Mouse (Mus musculus) left cerebral cortex, postnatal 10 days (tissue): Measurements from ENCODE around the gene Glipr1l3. TPM values are rescaled to one million over a fixed set of nuclear protein-coding genes. Genes with fewer than 3 reads are reported as not detected.
"Not testable (repeated sequence)": the region's sequence is repeated elsewhere in the genome, so short reads cannot be mapped to it uniquely, and the experiment has no call there.

Source experiments
- DNase-seq, 2 experiments: peaks; one replicate each; pipeline ENCODE4 v3.0.0; 2021 to 2022; ENCODE audit warnings: low spot score in 2 of 2, mixed read lengths in 1 of 2; ENCODE audit errors: extremely low spot score in 1 of 2
- intact Hi-C: fragments of 180-260 bp; cut with DNase I; formaldehyde crosslinking; loops from one replicate; pipeline ENCODE4 v1.15.1; 2025
- total RNA-seq, 2 experiments: library from RNA; stranded (reverse); gene quantifications; 2 replicates each; pipeline ENCODE4 v1.2.3; 2021

The Glipr1l3 gene
- total RNA-seq = not detected

DNA sequence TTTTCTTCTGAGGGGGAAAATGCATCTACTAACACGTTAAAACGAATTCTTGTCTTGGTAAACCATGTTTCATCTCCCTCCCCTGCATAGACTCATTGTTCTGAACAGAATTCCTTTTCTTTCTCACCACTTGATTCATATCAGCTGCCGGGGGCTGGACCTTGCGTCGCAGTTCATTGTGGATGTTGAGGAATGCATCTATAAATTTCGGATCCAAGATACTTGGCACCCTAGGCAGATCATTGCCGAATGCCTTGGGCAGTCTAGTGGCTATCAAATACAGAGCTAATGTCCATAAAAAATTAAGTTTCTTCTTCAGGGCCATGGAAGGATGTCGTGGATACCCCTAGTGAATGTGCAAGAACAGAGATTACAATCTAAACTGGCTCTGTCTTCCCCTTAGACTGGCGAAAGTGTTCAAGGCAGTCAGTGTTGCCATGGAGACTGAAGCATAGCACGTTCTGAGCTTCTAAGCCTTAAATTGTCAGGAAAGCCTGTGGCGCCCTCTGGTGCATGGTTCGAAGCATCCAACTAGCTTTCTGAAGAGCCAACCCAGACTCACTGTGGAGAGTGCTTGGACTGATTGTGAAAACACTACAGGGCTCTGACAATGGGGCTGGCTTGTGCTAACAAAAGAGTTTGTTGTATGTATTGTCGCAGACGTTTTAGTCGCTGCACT, at the start of gene Glipr1l3:
TSS of gene Glipr1l3 (minus strand) at position 446 of the 679 bp plus-strand sequence.
- peak; percentile 88 to 93 for DNase-seq
- intact Hi-C loops = loop anchor here (5.0 kb wide), 2 partner anchors 98 to 178 kb away; partner anchors contain the start of gene Glipr1l1

DNA sequence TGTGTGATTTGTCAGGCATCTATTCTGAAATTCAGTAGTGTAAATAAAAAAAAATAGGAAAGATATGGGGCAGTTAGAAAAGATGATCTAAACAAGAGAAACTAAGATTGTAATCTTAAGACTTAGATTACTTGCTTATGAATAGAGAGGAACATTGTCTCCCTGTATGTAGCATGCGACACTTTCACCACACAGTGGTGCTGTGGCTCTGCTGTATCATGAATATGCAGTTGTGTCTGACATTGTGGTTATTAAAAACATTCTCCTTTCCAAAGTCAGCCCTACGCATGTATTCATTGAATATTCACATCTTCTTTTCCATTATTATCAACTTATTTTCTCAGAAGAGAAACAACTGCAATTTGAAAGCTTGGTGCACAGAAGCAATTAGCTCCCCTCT, 43.3 kb upstream of the Glipr1l3 start:
- intact Hi-C loops = loop anchor here (2.0 kb wide), 1 partner anchor 595 kb away; no protein-coding TSS in a partner anchor
- DNase-seq = peak; percentile 36 to 39

DNA sequence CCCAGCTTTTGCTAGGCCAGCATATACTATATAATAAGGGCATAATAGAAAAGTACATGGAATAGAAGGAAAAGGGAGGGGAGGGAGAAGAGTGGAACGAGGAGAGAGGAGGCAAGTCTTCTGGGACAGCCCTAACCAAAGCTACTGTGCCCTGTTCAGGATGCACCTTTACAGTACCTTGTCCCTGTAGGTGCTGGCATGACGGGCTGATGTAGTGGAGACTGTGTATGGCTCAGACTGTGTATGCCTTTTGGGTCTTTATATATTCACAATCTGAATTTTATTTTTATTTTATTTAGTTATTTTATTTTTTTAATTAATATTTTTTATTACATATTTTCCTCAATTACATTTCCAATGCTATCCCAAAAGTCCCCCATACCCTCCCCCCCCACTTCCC, 33.8 kb upstream of the Glipr1l3 start:
- DNase-seq, intact Hi-C loops: not testable (repeated sequence)

DNA sequence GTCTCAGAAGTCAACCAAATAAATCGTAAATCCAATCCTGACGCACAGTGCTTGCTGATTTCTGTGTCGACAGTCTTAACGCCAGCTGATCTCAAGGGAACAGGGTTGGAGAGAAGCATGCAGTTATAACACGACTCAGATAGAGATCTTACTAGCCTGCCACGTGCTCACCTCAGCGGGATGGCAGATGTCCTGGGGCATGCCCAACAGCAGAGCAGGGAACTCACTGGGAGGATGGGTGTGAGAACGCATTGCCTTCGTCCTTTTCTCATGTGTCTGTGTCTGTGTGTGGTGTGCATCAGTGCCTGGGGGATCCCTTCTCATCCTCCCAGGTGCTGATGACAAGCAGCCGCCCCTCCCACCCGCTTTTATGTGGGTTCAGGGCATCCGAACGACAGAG, 16.9 kb upstream of the Glipr1l3 start:
- DNase-seq, intact Hi-C loops: not testable (repeated sequence)

DNA sequence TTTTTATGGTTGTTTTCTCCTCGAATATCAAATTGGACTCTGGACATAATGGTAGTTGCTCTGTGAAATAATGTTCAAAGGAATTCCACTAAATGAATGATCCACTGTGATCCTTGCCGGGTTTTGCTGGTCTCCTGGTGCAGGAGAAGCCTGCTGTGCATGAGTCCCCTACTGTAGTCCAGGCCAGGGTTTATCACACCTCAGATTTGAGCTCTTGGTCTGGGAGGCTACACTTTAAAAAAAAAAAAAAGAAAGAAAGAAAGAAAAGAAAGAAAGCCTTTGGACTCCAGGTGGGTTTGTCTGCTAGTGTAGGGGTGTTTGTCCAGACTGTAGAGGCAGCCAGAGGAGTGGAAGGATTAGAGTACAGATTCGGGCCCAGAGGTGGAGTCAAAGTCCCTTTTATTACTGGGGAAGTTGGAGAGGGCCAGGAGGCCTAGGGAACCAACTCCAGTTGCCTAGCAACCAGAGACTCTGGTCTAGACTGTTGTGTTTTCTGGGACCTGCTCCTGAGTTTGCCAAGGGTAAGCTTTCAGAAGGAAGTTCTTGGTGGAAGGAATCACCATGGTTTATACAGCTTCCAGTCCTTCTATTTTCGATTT, 3.1 kb upstream of the Glipr1l3 start, which contains the start of gene Caps2:
TSS of gene Caps2 (plus strand) at position 454 of the 599 bp plus-strand sequence.
- DNase-seq = peak; percentile 13 to 20
- intact Hi-C loops = loop anchor here (5.0 kb wide), 2 partner anchors 101 to 181 kb away; partner anchors contain the start of gene Glipr1l1

DNA sequence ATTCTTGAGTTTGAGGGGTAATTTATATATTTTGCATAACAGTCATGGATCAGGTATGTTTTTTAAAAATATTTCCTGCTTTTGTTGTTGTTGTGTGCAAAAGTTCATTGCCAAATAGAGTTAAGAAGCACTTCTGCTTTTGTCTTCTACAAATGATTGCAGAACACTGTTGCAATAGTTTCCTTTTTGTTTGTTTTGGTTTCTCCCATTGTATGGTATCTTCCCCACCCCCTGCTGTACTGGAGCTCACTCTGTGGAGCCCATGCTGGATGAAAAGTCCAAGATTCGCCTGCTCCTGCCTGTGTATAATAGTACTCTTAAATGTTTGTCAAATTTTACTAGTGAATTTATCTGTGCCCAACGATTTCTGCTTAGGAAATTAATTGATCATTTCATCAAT, 20.3 kb downstream of the Glipr1l3 start:
- intact Hi-C loops = no loop called here
- no peak for DNase-seq

DNA sequence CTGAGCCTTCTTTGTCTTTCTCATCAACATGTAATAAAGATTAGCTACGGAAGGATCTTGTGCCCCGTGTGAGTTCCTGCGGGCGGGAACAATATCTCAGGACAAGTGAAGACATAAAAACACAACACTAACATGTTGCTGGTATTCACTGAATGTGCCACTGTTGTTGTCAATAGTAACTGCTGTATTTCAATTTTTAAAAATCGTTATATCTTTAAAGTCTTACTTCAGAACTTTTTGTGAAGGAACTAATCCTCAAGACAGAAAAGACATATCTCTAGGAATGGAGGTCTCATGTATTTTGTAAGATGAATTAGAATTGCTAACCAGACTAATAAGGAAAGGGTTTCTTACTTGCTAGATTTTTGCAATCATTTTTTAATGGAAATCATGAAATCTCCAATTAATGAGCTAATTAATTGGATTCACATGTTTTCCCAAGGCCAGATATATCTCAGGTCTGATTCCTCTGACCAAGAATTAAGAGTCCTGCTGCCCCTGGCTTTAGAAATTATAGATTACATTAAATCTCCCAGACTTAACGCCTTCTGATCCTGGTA, 21.2 kb downstream of the Glipr1l3 start:
- DNase-seq = no peak
- intact Hi-C loops = no loop called here

DNA sequence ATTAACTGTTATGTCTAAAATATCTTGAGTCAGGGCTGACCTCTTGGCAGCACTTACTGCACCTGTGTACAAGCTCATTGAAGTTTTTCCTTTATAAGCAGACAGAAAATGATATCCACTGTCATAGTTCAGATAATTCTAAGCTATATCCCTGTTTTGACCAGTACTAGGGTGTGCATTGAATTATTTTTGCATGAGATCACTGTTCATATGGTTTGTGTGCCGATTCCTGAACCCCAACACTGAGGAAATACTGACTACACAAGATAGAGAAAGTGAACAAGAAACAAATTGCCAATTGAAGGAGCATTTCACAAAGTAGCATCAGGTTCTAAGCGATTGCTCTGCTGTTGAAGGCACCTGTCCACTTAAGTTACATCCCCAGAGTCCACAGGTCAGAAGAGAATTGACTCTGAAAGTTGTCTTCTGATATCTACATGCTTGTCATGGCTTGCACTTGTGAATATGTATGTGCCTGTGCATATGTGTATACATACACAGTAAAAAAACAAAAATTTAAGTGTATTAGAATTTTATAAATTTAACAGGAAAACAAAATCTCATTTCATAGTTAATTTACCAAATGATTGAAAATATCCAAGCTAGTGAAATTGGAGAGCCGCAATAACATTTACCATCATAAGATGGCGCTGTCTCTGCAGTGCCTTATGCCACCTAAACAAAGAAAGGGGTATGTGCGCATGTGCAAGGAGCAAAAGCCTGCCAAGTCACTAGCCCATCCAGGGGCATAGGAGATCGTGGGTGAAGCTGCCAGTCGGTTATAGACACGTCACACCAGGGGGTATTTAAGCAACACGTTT, 21.9 kb downstream of the Glipr1l3 start:
- intact Hi-C loops = no loop called here
- DNase-seq = peak; percentile 20 to 45

DNA sequence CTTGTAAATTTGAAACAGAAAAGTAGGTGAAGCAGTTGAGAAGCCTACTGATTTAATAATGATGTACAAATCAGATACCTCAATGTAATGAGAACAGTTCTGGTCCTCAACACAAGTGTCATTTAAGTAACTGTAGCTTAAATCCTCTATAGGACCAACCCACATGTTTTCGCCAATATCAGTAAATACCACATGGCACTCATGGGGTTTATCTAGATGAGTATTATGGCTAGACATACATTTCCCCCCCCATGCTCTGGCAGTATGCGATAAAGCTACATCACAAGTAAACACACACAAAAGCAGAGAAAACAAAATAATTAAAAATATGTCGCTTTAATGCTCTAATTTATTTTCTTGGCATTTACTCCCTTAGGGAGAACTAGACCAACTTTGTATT, 27.9 kb downstream of the Glipr1l3 start:
- intact Hi-C loops = no loop called here
- DNase-seq = no peak

DNA sequence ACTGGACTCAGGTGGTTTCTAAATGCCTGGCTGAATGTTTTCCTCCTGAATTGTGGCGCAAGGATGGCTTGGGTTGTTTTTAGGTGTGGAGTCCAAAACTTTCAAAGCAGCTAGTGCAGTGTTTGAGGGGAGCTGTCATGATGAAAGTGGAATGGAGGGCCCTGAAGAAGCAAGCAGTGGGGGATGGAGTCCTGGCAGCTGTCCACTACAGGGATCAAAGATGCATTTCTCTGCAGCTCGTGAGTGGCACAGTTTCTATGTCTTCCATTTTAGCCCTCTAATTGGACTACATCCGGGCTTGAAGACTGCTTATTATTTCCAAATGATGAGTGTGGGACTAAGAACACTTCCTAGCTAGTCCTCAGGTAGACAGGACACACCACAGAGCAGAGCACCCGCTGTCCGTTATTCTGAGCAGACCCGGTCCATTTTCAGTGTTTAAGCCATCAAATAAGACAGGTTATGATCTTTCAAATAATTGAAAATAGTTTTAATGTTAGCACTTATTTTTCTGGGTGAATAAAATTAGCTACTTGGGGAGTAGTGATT, 32.4 kb downstream of the Glipr1l3 start:
- intact Hi-C loops, DNase-seq: not testable (repeated sequence)

DNA sequence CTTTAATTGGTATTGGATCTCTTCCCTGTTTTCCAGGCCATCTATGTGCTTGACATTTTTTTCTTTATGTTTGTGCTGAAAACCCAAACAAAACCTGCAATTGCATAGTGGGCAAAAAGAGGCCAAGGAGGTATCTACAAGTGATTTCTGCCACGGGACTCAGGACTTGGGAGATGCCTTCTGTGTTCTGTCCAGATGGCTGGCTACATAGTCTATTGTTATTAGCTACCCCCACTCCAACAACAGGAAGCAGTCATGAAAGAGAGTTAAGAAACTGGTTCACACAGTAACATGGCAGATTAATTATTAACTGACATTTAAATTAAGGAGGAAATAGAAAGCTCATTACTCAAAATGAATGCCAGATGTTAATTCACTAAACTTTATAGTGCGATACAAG, 35.0 kb downstream of the Glipr1l3 start:
- intact Hi-C loops = not testable (repeated sequence)

DNA sequence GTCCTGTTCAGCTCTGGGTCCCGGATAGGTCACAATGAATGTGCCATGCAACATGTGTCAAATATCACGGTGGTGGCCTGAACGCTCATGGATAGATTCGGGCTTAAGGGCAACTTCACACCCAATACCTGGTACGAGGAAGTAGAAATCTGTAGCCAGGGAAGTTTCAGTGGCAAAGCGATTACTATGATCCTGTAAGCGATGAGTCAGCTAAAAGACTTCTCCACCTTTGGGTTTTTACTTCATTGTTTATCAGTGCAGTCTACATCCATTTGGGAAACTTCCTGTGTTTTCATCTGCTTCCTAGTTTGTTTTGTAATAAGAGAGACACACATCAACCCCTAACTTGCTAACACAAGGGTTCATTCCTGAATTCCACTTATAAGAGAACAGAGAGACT, 49.7 kb downstream of the Glipr1l3 start:
- no peak for DNase-seq
- intact Hi-C loops = no loop called here

More for the DNA sequence above, 35.0 kb downstream of the Glipr1l3 start:
- DNase-seq = not testable (repeated sequence)

DNA sequence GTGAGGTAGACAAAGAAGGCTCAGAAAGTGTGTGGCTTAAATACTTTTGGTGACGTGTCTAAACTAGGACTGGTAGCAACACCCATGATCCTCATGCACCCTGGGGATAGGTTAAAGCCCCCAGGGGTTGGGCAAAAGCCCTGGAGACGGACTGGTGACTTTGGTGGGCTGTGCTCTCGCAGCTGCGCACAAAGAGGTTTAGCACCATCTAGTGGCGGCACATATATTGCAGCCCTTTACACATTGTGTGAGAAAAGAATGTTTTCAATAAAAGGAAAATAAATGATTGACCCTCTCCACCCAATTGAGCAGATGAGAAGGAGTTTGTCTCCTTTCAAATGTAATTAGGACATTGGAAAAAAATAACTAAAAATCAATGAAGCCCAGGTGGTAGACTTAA, 54.3 kb downstream of the Glipr1l3 start:
- intact Hi-C loops = loop anchor here (5.0 kb wide), 2 partner anchors 43 to 128 kb away; partner anchors contain the start of gene Glipr1l1
- peak; percentile 13 to 54 for DNase-seq

Other genes starting within 250 kb of the Glipr1l3 start
- gene Krr1, start 187.7 kb downstream of the Glipr1l3 start, total RNA-seq = 10 to 100 TPM; 31.6 to 32.3 TPM
- 1 to 10 TPM; 1.1 to 1.8 TPM for gene Glipr1, start 157.7 kb downstream of the Glipr1l3 start, total RNA-seq
- gene Glipr1l1, start 100.1 kb downstream of the Glipr1l3 start, total RNA-seq = not detected
- not detected for gene Glipr1l2, start 77.0 kb downstream of the Glipr1l3 start, total RNA-seq
- gene Caps2, start 3.3 kb upstream of the Glipr1l3 start, total RNA-seq = under 1 TPM; 0.15 to 0.59 TPM
- 10 to 100 TPM; 40.5 to 40.9 TPM for gene Kcnc2, start 110.8 kb upstream of the Glipr1l3 start, total RNA-seq